Mouse (Mus musculus): ENCODE measurements at regions not wholly inside any gene's neighbourhood (a gene's known extent, or its start where the extent isn't known, plus 50 kb on each side); places are given as distances from the start of the nearest gene placed in this dataset.

DNA sequence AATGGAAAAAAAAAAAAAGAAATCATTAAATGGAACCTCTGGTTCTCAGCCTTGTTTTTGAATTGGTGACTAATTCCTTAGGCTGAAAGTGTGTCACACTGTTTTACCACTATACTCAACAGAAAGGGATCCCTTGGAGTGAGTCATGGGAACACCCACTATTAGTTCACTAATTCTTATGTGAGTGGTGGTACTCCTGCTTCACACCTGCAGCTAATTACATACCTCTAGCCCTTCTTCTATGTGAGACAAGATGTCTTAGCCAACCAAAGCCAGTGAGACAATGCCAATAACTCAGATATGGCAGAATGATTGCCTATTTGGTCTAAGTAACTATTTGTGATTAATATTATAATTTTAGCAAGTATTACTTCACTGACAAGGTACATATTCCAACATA, 398.9 kb downstream of the Vps13c start:
- in situ Hi-C loops (cut with MboI; ENCODE audit: low pct_ligation_motif_present, low pct_unique_long_range_greater_than_20kb, low sequenced_read_pairs): no loop called here
- H3K27me3 ChIP-seq (replicated peaks): no peaks in the 10 kb centered on the region
- dilution Hi-C loops (cut with MboI; ENCODE audit: extremely low pct_ligation_motif_present, extremely low pct_unique_long_range_greater_than_20kb, low sequenced_read_pairs): no loop called here
- H3K9ac ChIP-seq (ENCODE audit: insufficient read depth, low read depth): no peak overlapping the region
- H3K9me3 ChIP-seq (replicated peaks; ENCODE audit: low read length): peaks cover 40% of the 10 kb centered on the region
- H3K36me3 ChIP-seq (replicated peaks in 1 of 2; ENCODE audit: control insufficient read depth in 1 of 2, insufficient read depth in 1 of 2, low read length in 1 of 2): no peaks in the 10 kb centered on the region
- no peaks in the 10 kb centered on the region for H3K79me2 ChIP-seq (replicated peaks; ENCODE audit: control insufficient read depth, extremely low read depth, insufficient read depth, poor library complexity, severe bottlenecking)
- H3K27ac ChIP-seq (ENCODE audit: insufficient read depth, low read depth): no peak overlapping the region
- H3K4me1 ChIP-seq (ENCODE audit: control insufficient read depth in 1 of 2, insufficient read depth in 2 of 2): no peaks in the 10 kb centered on the region
- TF ChIP-seq MAX (IDR thresholded peaks at IDR 0.05; ENCODE audit: low read length): no peak
- TF ChIP-seq USF2 (conservative IDR thresholded peaks at IDR 0.05; ENCODE audit: low read depth, low read length): no peak
- no peak for TF ChIP-seq GABPA (IDR thresholded peaks at IDR 0.05; ENCODE audit: insufficient replicate concordance, low read depth, low read length)
- no peak for TF ChIP-seq EP300 (IDR thresholded peaks at IDR 0.05; ENCODE audit: low read length)
- H3K4me2 ChIP-seq (ENCODE audit: insufficient read depth, low read depth, poor library complexity, severe bottlenecking): no peak overlapping the region
- H3K4me3 ChIP-seq (replicated peaks in 1 of 3; ENCODE audit: low read depth in 2 of 3, low read length in 2 of 3, poor library complexity in 1 of 3): no peak overlapping the region
- no peak for DNase-seq (ENCODE audit: extremely low read depth)

GRCm38 (mm10) chr9:68239551-68239950, 399.4 kb downstream of the Vps13c start:
- no peak overlapping the region for H3K4me3 ChIP-seq (replicated peaks in 1 of 3; ENCODE audit: low read depth in 2 of 3, low read length in 2 of 3, poor library complexity in 1 of 3)
- in situ Hi-C loops (cut with MboI; ENCODE audit: low pct_ligation_motif_present, low pct_unique_long_range_greater_than_20kb, low sequenced_read_pairs): no loop called here
- no peaks in the 10 kb centered on the region for H3K79me2 ChIP-seq (replicated peaks; ENCODE audit: control insufficient read depth, extremely low read depth, insufficient read depth, poor library complexity, severe bottlenecking)
- no peaks in the 10 kb centered on the region for H3K4me1 ChIP-seq (ENCODE audit: control insufficient read depth in 1 of 2, insufficient read depth in 2 of 2)
- H3K4me2 ChIP-seq (ENCODE audit: insufficient read depth, low read depth, poor library complexity, severe bottlenecking): no peak overlapping the region
- H3K27me3 ChIP-seq (replicated peaks): no peaks in the 10 kb centered on the region
- TF ChIP-seq SMC3 (IDR thresholded peaks at IDR 0.05; ENCODE audit: low read depth, low read length) (no peak), MAFK (IDR thresholded peaks at IDR 0.05; ENCODE audit: insufficient replicate concordance, low read length) (no peak), ZKSCAN1 (IDR thresholded peaks at IDR 0.05; ENCODE audit: borderline replicate concordance, low read depth, low read length) (no peak), EP300 (IDR thresholded peaks at IDR 0.05; ENCODE audit: low read length) (no peak), MYC (IDR thresholded peaks at IDR 0.05; ENCODE audit: low read depth, low read length) (no peak)
- no peaks in the 10 kb centered on the region for H3K36me3 ChIP-seq (replicated peaks in 1 of 2; ENCODE audit: control insufficient read depth in 1 of 2, insufficient read depth in 1 of 2, low read length in 1 of 2)
- no peak overlapping the region for H3K9ac ChIP-seq (ENCODE audit: insufficient read depth, low read depth)
- peaks cover 41% of the 10 kb centered on the region for H3K9me3 ChIP-seq (replicated peaks; ENCODE audit: low read length)
- DNase-seq (ENCODE audit: extremely low read depth): no peak
- H3K27ac ChIP-seq (ENCODE audit: insufficient read depth, low read depth): no peak overlapping the region
- dilution Hi-C loops (cut with MboI; ENCODE audit: extremely low pct_ligation_motif_present, extremely low pct_unique_long_range_greater_than_20kb, low sequenced_read_pairs): no loop called here

GRCm38 (mm10) chr9:68250011-68250410, 403.6 kb upstream of the Rora start:
- Histone ChIP-seq H3K36me3 (replicated peaks in 1 of 2; ENCODE audit: control insufficient read depth in 1 of 2, insufficient read depth in 1 of 2, low read length in 1 of 2) (no peaks in the 10 kb centered on the region), H3K79me2 (replicated peaks; ENCODE audit: control insufficient read depth, extremely low read depth, insufficient read depth, poor library complexity, severe bottlenecking) (no peaks in the 10 kb centered on the region), H3K9ac (ENCODE audit: insufficient read depth, low read depth) (no peak overlapping the region), H3K4me1 (ENCODE audit: control insufficient read depth in 1 of 2, insufficient read depth in 2 of 2) (no peaks in the 10 kb centered on the region), H3K4me3 (replicated peaks in 1 of 3; ENCODE audit: low read depth in 2 of 3, low read length in 2 of 3, poor library complexity in 1 of 3) (no peak overlapping the region), H3K27me3 (replicated peaks) (no peaks in the 10 kb centered on the region), H3K27ac (ENCODE audit: insufficient read depth, low read depth) (no peak overlapping the region), H3K9me3 (replicated peaks; ENCODE audit: low read length) (peaks cover 61% of the 10 kb centered on the region), H3K4me2 (ENCODE audit: insufficient read depth, low read depth, poor library complexity, severe bottlenecking) (no peak overlapping the region)
- no peak for TF ChIP-seq MAZ (IDR thresholded peaks at IDR 0.05; ENCODE audit: low read depth, low read length)
- dilution Hi-C loops (cut with MboI; ENCODE audit: extremely low pct_ligation_motif_present, extremely low pct_unique_long_range_greater_than_20kb, low sequenced_read_pairs): no loop called here
- in situ Hi-C loops (cut with MboI; ENCODE audit: low pct_ligation_motif_present, low pct_unique_long_range_greater_than_20kb, low sequenced_read_pairs): no loop called here
- no peak for DNase-seq (ENCODE audit: extremely low read depth)
